Mouse (Mus musculus) left cerebral cortex, adult 11 months (tissue): ENCODE results near the gene Spen.

Source experiments
- DNase-seq: peaks from one replicate; pipeline ENCODE4 v3.0.0; 2022; ENCODE audit warnings: low spot score

Spen gene

GRCm38 (mm10) chr4:141420886-141421285 lies 117.5 kb downstream of the Spen start:
- no peak for DNase-seq

DNA sequence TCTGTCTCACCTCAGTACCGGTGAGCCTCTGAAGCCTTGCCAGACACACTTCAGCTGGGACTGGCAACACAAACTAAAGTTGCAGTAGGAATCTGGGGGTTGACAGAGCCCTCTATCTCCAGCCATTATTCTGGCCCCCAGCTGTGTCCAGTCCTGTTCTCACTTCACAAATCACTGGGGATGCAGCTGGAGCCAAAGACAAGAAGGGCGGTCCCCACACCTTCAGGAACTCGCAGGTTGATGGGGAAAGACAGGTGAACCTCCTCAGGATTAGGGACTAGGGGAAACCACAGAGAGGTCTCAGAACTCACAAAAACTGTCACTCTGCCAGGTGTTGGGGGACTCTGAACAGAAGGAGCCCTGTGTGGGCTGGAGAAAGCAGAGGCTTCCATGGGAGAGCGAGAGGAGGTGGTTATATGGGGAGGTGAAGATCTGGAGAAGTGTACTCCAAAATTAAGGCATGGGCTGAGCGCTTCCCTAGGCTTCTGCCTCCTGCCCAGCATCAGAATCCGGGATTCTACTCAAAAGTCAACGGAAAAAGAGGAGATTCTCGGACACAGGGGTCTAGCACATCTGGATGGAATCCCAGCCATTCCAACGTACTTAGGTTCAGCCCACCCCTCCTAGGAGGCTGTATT lies 118.1 kb downstream of the Spen start, which contains the start of gene Hspb7:
Gene Hspb7, plus strand, starts transcription at position 588 of the 638 bp plus-strand sequence.
- DNase-seq = no peak

DNA sequence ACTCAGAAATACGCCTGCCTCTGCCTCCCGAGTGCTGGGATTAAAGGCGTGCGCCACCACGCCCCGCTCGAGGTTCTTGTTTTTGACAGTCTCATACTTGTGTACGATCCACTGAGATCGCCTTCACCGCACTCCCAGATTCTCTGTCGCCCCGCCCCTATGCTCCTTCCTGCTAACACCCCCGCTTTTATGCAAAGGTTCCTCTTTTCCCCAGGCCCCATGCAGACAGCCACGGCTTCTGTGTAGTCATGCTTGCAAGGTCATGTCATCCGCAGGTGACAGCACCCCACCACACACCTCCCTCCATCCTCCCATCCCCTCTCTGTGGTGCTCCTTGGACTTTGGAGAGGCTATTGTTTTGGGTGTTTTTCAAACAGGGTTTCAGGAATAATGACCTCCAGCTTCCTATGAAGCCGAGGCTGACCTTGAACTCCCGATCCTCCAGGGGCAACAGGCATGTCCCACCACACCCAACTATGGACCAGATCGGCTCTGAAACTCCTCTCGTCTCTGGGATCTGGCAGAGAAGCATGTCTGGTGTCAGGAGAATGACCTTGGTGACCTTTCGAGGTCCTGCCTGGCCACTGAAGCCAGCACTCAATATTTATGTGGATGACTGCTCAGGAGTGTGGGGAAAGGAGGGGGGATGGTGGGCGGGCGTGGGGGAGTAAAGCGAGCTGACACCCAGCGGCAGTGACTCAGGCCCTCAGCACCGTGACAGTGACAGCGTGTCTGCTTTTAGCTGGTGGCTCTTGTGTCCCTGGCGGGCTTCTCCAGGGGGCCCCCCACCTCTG lies 118.8 kb downstream of the Spen start:
- no peak for DNase-seq
